Mouse (Mus musculus) layer of hippocampus, adult 2 months (tissue): ENCODE measurements around the gene Mrps18a. TPM values are rescaled to one million over a fixed set of nuclear protein-coding genes. Genes with fewer than 3 reads are reported as not detected.

ENCODE experiments used
- DNase-seq, 2 experiments: peaks; one replicate each; pipeline ENCODE4 v3.0.0; 2022; ENCODE audit warnings: low spot score in 2 of 2
- H3K27ac ChIP-seq: fragments of 200-600 bp; 2 replicates; pipeline ENCODE4 v1.8.1; 2022
- H3K4me3 ChIP-seq: fragments of 200-600 bp; 2 replicates; pipeline ENCODE4 v1.8.1; 2022; ENCODE audit warnings: mild to moderate bottlenecking
- CTCF ChIP-seq: fragments of 200-600 bp; conservative IDR thresholded peaks from 2 replicates; pipeline ENCODE4 v1.8.1; 2022; ENCODE audit warnings: antibody characterized with exemption, mild to moderate bottlenecking, moderate library complexity
- total RNA-seq, 2 experiments: library from RNA; stranded (reverse); gene quantifications; 2 replicates each; pipeline ENCODE4 v1.2.3; 2021

Gene Mrps18a
- total RNA-seq, 2 experiments from 2014 or later = 81.1 to 82.5 TPM

GRCm38 (mm10) chr17:46115489-46115888 lies 4.7 kb downstream of the Mrps18a start:
- H3K27ac ChIP-seq = no peak overlapping the region
- H3K4me3 ChIP-seq = no peak overlapping the region
- TF ChIP-seq CTCF = no peak
- DNase-seq = no peak

DNA sequence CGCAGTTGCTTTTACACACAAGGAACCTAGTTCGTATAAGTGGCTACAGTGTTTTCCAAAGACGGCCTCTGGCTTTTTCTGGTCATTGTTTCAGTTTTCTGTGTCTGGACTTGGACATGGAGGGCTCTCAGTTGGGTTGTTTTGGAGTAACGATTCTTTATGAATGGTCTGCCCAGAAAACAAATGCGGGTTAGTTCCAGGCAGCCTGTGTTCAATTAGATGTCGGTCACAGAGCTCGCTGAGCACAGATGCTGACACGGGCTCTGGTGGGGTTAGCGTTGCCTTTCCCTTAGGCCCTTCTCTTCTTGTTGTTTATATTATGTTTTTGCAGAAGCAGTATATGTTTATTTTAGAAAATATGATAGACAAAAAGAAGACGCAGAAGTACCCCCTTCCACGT lies 5.4 kb downstream of the Mrps18a start:
- H3K27ac ChIP-seq = no peak overlapping the region
- TF ChIP-seq CTCF = no peak
- no peak for DNase-seq
- H3K4me3 ChIP-seq = no peak overlapping the region

DNA sequence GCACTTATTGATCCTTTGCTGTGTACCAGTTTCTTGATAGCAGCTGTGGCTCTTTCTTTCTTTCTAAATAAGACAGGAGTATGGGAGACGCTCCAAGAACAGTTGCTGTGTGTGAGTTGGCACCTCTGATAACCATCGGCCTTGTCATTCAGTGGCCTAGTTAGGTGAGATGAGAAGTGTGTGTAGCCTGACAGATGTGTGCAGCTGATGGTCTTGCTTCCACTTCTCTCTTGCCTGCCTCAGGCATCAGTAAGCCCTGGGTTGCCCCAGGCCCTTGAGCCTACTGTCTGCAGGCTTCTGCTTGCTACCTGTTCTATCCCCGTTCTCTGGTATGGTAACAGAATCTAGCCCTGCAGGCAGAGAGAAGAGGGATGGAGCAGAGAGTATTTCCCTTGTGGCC lies 6.1 kb downstream of the Mrps18a start:
- H3K27ac ChIP-seq = no peak overlapping the region
- DNase-seq = no peak
- H3K4me3 ChIP-seq = no peak overlapping the region
- no peak for TF ChIP-seq CTCF

GRCm38 (mm10) chr17:46117623-46118422 lies 7.0 kb downstream of the Mrps18a start:
- DNase-seq = no peak
- no peak overlapping the region for H3K4me3 ChIP-seq
- TF ChIP-seq CTCF = no peak
- H3K27ac ChIP-seq = no peak overlapping the region

- TF ChIP-seq CTCF = no peak
- no peak for DNase-seq
- H3K27ac ChIP-seq = no peak overlapping the region
- no peak overlapping the region for H3K4me3 ChIP-seq
Observed at GRCm38 (mm10) chr17:46118423-46118850, 7.7 kb downstream of the Mrps18a start.

- no peak for TF ChIP-seq CTCF
- Histone ChIP-seq H3K4me3 (no peak overlapping the region), H3K27ac (no peak overlapping the region)
- DNase-seq = no peak
Observed at GRCm38 (mm10) chr17:46119641-46120040, 8.9 kb downstream of the Mrps18a start.

- DNase-seq = peak in 1 of 2 experiments; percentile 8
- TF ChIP-seq CTCF = no peak
- no peak overlapping the region for H3K4me3 ChIP-seq
- H3K27ac ChIP-seq = no peak overlapping the region
Observed at GRCm38 (mm10) chr17:46122791-46123190, 12.0 kb downstream of the Mrps18a start.

GRCm38 (mm10) chr17:46123285-46123684 lies 12.5 kb downstream of the Mrps18a start:
- H3K27ac ChIP-seq = no peak overlapping the region
- DNase-seq = no peak
- TF ChIP-seq CTCF = no peak
- no peak overlapping the region for H3K4me3 ChIP-seq

DNA sequence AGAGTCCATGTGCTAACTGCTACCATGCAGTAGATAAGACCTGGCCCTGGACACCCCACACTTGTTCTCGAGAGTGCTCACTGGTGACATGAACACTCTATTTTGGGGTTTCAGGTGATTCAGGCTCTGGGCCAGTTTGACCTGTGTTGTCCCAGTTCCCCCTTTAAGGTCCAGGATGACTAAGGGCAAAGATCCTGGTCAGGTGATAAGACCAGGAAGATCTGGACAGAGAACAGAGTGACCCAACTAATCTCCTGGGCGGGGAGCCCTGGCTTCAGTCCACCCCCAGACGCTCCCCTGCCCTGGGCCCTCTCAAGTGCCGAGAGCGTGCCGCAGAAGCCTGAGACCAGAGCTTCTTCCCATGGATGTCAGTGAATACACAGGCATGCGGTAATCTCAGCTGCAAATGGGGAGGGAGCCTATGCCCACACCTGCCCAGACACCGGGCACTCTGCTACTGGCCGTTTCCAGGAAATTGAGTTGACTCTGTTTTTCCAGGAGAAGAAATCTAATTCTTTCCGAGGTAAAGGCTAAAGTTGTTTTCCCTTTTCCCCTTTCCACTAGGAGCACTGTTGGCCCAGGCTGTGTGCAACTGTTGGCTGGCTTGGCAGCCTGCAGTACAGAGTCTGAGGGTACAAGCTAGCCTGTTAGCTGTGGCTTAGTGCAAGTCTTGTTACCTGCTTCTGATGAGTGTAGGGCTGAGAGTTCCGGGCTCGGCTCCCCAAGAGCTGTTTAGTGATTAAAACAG lies 13.3 kb downstream of the Mrps18a start:
- TF ChIP-seq CTCF = peak; percentile 28
- no peak for DNase-seq
- no peak overlapping the region for H3K27ac ChIP-seq
- no peak overlapping the region for H3K4me3 ChIP-seq

GRCm38 (mm10) chr17:46126608-46127007 lies 15.8 kb downstream of the Mrps18a start:
- no peak for DNase-seq
- no peak for TF ChIP-seq CTCF
- H3K27ac ChIP-seq = no peak overlapping the region
- H3K4me3 ChIP-seq = no peak overlapping the region

DNA sequence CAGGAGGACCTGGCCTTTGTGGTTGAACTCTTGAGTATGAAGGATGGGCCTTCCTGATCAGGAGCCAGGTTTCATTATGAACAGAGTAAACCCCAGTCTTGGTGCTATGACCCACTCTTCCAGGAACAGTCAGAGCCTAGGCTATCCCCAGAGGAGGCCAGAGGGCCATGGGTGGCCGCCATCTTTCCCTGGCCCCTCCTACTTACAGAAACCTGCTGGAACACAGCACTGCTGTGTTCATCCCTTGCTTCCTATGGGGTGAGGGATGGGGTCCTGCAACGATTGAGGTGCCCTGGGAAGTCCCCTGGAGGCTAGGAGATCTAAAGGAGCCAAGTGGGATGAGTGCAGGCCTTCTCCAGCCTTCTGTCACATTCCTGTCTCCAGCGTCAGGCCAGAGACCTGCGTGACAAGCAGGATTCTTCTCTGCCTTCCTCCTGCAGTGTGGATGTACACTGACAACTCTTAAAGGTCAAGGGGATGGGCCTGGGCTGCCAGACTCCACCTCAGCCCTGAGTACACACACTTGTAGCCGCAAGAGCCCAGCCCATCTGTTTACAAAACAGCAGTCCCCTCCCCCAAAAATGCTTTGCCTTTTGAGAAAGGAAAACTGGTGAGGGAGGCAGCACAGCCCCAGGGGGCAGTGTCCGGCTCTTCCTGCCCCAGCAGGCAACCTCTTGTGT lies 17.2 kb downstream of the Mrps18a start:
- Histone ChIP-seq H3K27ac (0 out of 2 replicates have a peak overlapping the region, but pooled peaks have one; percentile 71), H3K4me3 (no peak overlapping the region)
- no peak for TF ChIP-seq CTCF
- DNase-seq = no peak

DNA sequence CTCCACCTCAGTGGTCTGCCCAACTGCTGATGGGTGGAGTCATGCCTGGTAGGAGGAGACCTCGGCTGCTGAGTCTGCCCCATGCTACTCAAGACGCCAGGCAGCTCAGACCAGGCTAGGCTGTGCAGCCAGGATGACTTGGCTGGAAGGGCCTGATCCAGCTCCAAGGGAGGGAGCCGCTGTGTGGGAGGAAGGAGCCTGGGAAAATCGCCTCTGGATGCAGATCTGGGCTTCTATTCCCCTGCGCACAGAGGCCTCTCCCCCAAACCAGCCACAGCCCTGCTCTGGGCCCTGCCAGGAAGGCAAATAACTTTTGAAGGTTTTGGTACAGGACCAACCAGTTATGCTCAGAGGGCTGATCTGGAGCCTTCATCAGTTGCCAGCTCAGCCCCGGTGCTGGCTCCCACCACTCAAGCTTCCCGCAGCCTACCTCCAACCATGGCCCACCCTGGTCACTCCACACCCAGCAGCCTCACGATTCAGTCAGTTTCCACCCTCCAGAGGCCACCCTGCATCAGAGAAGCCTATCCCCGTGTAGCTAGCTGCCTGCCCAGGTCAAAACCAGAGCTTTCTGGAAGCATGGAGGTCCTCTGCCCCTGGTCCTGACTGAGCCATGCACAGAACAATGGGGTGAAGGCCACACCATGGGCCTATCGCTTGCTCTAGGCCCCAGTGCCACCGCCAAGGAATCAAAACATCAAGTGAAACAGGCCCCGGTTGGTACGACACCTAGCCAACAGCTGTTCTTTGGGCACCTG lies 19.1 kb downstream of the Mrps18a start:
- DNase-seq = no peak
- Histone ChIP-seq H3K27ac (peak overlapping the region; percentile 71), H3K4me3 (no peak overlapping the region)
- TF ChIP-seq CTCF = no peak
